Mouse (Mus musculus): ENCODE results near the gene Nit1. TPM values are rescaled to one million over a fixed set of nuclear protein-coding genes. Genes with fewer than 3 reads are reported as not detected.
A peak's percentile ranks its signal among the peaks of the same experiment; 100 is the strongest.

Nit1 gene
- polyA plus RNA-seq, 1 experiment from 2014 or later = 73.4 TPM

DNA sequence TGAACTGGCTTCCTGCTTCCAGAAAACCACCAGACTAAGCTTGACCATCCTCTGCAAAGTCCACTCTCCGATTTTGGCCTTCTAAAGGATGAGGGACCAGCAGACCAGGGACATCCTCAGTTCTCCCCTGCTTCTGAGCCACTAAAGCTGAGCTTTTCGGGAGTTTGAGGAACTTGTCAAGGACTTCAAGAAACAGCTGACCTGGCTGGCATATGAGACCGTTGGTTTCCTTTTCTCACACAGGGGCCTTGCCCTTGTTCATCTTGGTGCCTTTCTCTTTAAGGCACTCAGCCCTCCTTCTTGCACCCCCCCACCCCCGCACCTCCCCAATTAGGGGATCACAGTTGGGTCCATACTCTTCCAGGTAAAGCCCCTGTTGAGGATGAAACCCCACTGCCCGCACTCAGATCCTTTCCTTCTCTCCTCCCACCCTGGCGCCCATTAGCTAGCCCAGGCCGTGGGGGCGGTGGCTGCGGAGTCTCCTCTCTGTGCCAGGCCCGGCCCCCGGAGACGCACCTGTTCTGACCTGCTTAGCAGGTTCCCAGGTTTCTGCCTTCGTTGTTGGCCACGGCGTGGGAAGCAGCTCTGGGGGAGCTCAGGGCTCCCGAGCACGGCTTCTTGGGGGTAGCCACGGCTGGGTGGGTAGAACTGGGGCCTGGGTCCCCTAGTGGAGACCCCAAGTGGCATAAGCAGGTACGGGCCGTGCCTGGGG, 24.6 kb upstream of the Nit1 start, which contains the start of gene Nectin4:
Gene Nectin4, plus strand, starts transcription at position 255 of the 712 bp plus-strand sequence.
- no peak within 1 kb of the TSS for H3K4me3 ChIP-seq (ENCODE audit: low read depth, low read length)
- ATAC-seq = no peak
- no peaks in the 10 kb centered on the region for H3K36me3 ChIP-seq (replicated peaks; ENCODE audit: insufficient read depth, low read length)
- H3K4me2 ChIP-seq (ENCODE audit: low read depth, low read length) = peak within 1 kb of the TSS; percentile 51
- H3K27ac ChIP-seq (ENCODE audit: low read depth) = no peak within 1 kb of the TSS; the same call in 1 of the 2 replicates
- DNase-seq = no peak
- 46% methylated on average over 20 of the region's 20 CpGs for WGBS (ENCODE audit: insufficient replicate concordance)
- TF ChIP-seq EP300 (IDR thresholded peaks at IDR 0.05; ENCODE audit: low read depth) (no peak), CTCF (IDR thresholded peaks at IDR 0.05; ENCODE audit: low read depth) (no peak)
- no peaks in the 10 kb centered on the region for H3K9me3 ChIP-seq (ENCODE audit: low read length)
- H3K4me1 ChIP-seq (ENCODE audit: insufficient read depth) = 0 out of 2 replicates have a peak, but pooled peaks cover 2% of the 10 kb centered on the region
- H3K9ac ChIP-seq (replicated peaks) = no peak within 1 kb of the TSS; the same call in 1 of the 2 replicates
- 0 out of 2 replicates have a peak, but pooled peaks cover 3% of the 10 kb centered on the region for H3K27me3 ChIP-seq (ENCODE audit: insufficient read depth, low read length)

DNA sequence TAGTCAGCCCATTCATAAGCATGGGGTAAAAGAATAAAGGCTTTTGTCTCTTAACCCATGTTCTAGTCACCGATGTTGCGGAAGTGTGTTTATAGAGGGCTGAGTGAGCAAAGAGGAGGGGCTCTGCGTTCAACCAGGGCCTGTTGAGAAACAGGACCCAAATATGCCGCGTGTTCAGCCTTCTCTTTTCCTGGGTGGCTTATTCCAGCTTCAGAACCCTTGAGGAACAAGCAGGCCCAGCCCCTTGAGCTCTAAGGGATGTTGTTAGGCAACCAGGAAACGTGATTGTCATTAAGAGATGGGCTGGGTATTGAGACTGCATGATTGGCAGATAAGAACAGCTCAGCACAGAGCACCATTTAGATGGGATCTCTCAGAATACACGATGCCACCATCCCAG, 20.5 kb upstream of the Nit1 start:
- Histone ChIP-seq H3K27ac (ENCODE audit: low read depth) (no peak overlapping the region), H3K9me3 (ENCODE audit: low read length) (no peaks in the 10 kb centered on the region), H3K4me3 (ENCODE audit: low read depth, low read length) (no peak overlapping the region), H3K4me2 (ENCODE audit: low read depth, low read length) (no peak overlapping the region), H3K4me1 (ENCODE audit: insufficient read depth) (0 out of 2 replicates have a peak, but pooled peaks cover 2% of the 10 kb centered on the region), H3K9ac (replicated peaks) (no peak overlapping the region), H3K36me3 (replicated peaks; ENCODE audit: insufficient read depth, low read length) (no peaks in the 10 kb centered on the region), H3K27me3 (ENCODE audit: insufficient read depth, low read length) (no peaks in the 10 kb centered on the region)
- WGBS (ENCODE audit: insufficient replicate concordance) = 48% methylated on average over 7 of the region's 7 CpGs
- TF ChIP-seq EP300 (IDR thresholded peaks at IDR 0.05; ENCODE audit: low read depth) (no peak), CTCF (IDR thresholded peaks at IDR 0.05; ENCODE audit: low read depth) (no peak)
- DNase-seq = no peak
- ATAC-seq = no peak

DNA sequence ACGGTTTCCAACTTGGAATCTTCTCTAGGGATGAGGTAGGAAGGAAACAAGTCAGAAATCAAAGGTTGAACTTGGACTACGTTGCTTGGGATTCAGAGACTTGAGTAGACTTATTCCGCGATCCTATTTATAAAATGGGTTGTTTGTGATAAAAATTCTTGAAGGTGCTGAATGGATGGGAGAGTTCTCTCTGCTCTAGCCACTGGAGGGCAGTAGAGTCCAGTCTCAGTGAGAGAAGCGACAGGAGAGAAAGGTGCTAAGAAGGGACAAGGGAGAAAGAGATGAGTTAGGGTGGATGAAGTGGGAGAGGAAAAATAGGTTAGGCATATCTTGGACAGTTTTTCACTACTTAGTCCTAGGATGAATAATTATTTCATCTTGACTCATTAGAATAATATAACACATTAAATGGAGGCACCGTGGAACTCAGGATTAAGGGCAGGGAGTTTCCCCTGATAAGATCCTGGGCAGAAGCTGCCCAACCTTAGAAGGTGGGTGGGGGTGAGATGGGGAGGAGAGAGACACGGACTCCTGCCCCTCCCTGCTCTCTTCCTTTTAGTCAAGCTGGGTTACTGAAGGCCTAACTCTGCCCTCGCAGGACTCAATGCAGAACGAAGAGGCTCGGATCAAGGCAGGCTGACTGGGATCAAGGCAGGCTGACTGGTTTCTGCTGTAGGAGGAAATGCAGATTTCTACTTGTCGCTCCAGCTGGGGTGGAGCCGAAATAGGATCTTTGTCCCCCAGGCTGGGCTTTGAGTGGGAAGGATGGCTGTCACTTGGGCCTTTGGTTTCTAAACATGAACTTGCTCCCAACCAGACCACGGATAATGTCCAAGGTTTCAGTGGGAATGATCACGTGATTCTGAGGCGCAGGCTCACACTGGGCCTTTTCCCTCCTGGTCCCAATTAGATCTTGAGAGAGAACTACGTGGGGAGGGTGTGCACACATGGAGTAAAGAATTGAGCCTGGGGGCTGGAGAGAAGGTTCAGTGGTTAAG, 16.0 kb upstream of the Nit1 start:
- Histone ChIP-seq H3K27me3 (ENCODE audit: insufficient read depth, low read length) (no peaks in the 10 kb centered on the region), H3K9me3 (ENCODE audit: low read length) (no peaks in the 10 kb centered on the region), H3K4me1 (ENCODE audit: insufficient read depth) (peaks cover 5% of the 10 kb centered on the region; the same call in 1 of the 2 replicates), H3K36me3 (replicated peaks; ENCODE audit: insufficient read depth, low read length) (peaks cover 22% of the 10 kb centered on the region), H3K9ac (replicated peaks) (peak overlapping the region; percentile 60), H3K27ac (ENCODE audit: low read depth) (peak overlapping the region; percentile 67; the same call in 1 of the 2 replicates), H3K4me3 (ENCODE audit: low read depth, low read length) (peak overlapping the region; percentile 61), H3K4me2 (ENCODE audit: low read depth, low read length) (peak overlapping the region; percentile 85)
- ATAC-seq = peak; percentile 83
- DNase-seq = peak; percentile 78
- WGBS (ENCODE audit: insufficient replicate concordance) = 42% methylated on average over 16 of the region's 16 CpGs
- TF ChIP-seq EP300 (IDR thresholded peaks at IDR 0.05; ENCODE audit: low read depth) (no peak), CTCF (IDR thresholded peaks at IDR 0.05; ENCODE audit: low read depth) (peak; percentile 97)

DNA sequence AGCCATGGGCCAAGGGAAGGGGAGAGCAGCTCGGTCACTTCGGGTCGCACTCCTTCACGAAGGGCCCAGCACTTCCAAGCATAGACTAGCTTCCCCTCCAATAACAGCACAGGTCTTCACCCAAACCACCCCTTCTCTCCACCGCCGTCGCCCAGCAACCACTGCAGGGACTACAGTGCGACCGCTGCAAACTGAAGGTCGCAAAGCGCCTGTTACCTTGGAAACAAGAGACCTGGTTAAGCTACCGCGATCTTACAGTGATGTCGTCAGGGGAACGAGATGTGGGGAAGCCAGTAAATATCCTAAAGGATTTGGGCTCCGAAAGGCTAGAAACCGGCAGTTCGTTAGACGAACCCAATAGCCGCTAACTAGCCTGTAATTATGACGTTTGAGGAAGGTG, 15.2 kb upstream of the Nit1 start, which contains the start of gene Klhdc9:
Gene Klhdc9, minus strand, starts transcription at position 143 of the 400 bp plus-strand sequence.
- Histone ChIP-seq H3K9ac (replicated peaks) (peak within 1 kb of the TSS; percentile 60), H3K27me3 (ENCODE audit: insufficient read depth, low read length) (no peaks in the 10 kb centered on the region), H3K36me3 (replicated peaks; ENCODE audit: insufficient read depth, low read length) (peaks cover 22% of the 10 kb centered on the region), H3K4me2 (ENCODE audit: low read depth, low read length) (peak within 1 kb of the TSS; percentile 85), H3K9me3 (ENCODE audit: low read length) (no peaks in the 10 kb centered on the region), H3K27ac (ENCODE audit: low read depth) (peak within 1 kb of the TSS; percentile 67; the same call in 1 of the 2 replicates), H3K4me3 (ENCODE audit: low read depth, low read length) (peak within 1 kb of the TSS; percentile 61), H3K4me1 (ENCODE audit: insufficient read depth) (peaks cover 5% of the 10 kb centered on the region; the same call in 1 of the 2 replicates)
- TF ChIP-seq CTCF (IDR thresholded peaks at IDR 0.05; ENCODE audit: low read depth) = no peak
- no peak for TF ChIP-seq EP300 (IDR thresholded peaks at IDR 0.05; ENCODE audit: low read depth)
- 3% methylated on average over 21 of the region's 21 CpGs for WGBS (ENCODE audit: insufficient replicate concordance)
- peak; percentile 90 for DNase-seq
- peak; percentile 97 for ATAC-seq

DNA sequence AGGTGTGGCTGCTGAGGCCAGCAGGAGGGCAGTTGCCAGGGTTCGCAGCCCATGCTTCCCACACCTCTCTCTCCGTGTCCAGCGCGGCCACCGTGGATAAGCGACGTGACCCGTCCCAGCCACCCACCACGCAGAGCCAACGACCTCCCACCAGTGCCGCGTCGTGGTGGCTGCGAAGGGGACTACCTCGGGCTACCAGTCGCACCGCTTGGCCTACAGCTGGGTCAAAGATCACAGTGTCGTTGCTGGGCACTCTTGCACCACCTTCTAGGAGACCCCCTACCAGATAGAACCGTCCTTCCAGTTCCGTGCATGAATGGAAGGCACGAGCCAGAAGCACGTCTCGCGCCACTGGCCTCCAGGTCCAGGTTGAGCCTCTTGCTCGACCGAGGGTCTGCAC, 14.8 kb upstream of the Nit1 start:
- Histone ChIP-seq H3K36me3 (replicated peaks; ENCODE audit: insufficient read depth, low read length) (peaks cover 22% of the 10 kb centered on the region), H3K27me3 (ENCODE audit: insufficient read depth, low read length) (no peaks in the 10 kb centered on the region), H3K9ac (replicated peaks) (peak overlapping the region; percentile 60), H3K27ac (ENCODE audit: low read depth) (no peak overlapping the region), H3K4me2 (ENCODE audit: low read depth, low read length) (peak overlapping the region; percentile 85), H3K4me1 (ENCODE audit: insufficient read depth) (peaks cover 5% of the 10 kb centered on the region; the same call in 1 of the 2 replicates), H3K4me3 (ENCODE audit: low read depth, low read length) (peak overlapping the region; percentile 61), H3K9me3 (ENCODE audit: low read length) (no peaks in the 10 kb centered on the region)
- DNase-seq (no peak), ATAC-seq (peak; percentile 7)
- TF ChIP-seq CTCF (IDR thresholded peaks at IDR 0.05; ENCODE audit: low read depth) (no peak), EP300 (IDR thresholded peaks at IDR 0.05; ENCODE audit: low read depth) (no peak)
- 20% methylated on average over 26 of the region's 26 CpGs for WGBS (ENCODE audit: insufficient replicate concordance)
